Mouse (Mus musculus): ENCODE measurements around the gene Vstm4. TPM values are rescaled to one million over a fixed set of nuclear protein-coding genes. Genes with fewer than 3 reads are reported as not detected.

Gene Vstm4
- total RNA-seq, 2 experiments from 2014 or later = 4.5 to 5.0 TPM

DNA sequence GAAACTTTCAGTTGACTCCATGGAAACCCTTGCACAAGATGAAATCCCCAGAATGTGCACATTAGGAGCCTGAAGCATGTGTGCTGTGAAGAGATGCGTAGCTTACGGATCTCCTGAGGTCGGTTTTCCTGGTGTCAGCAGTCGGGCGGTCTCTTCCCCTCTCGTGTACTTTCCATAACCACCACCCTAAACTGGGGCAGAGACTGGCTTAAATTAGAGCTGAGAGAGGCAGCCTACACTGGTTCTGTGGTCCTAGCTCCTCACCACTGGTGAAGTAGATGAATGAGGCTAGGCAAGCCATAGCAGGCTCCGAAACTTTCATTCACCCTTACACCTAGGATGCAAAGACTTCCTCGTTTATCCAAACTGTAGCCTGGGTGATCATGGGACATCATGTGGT is 75.7 kb downstream of the Vstm4 start:
- DNase-seq = no peak
- intact Hi-C loops (cut with DNase I) = no loop called here

DNA sequence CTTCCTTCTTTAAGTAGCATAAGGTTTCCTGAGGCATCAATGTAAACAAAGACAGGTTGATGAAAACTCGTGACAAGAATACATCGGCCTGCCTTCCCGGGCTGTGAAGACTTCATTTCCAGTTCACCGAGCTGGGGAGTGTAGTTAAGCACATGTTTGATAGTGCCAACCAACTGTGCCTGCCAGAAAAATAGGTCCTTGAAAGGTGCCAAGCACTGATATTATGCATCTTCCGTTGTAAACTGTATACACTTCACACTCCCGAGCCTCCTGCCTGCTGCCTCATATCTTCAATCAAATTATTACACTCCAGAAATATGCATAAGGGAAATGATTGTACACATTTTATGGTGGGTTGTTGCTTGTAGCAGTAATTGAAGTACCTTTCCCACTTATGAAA is 77.5 kb downstream of the Vstm4 start:
- intact Hi-C loops (cut with DNase I) = no loop called here
- DNase-seq = no peak

DNA sequence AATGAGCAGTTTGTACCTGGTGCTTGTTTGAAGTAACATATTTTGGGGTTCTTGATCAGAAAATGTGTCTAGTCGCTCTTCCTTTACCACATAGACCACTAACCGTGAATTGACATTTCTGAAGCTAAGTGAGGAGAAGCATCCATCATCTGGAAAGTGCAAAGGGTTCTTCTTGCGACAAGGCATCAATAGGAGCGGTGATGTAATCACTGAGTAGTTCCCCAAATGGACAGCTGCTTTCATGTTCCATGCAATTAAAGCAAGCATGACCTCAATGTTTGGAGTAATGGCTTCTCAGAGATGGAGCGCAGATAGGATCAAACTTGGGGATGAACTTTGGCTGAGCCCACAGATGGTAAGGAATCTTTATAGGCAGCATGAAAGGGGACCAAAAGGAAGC is 82.7 kb downstream of the Vstm4 start:
- intact Hi-C loops (cut with DNase I) = no loop called here
- DNase-seq = no peak

DNA sequence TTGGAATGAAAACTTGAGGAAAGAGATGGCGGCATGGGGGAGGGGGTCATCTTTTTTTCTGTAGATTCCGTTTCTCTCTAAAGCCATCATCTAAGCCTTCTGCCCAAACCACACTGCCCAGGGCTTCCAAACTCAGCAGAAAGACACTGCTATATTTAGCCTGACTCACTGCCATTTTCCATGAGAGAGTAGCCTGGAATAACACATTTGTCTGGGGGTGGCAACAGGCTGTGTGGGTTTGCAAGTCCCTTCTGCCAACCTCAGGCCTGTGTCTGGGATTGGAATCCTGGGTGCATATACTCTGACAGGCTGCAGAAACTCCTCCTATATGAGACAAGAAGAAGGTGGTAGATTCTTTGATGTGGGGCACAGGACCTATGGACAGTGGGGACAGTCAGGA is 91.0 kb downstream of the Vstm4 start:
- DNase-seq = no peak
- intact Hi-C loops (cut with DNase I) = no loop called here

DNA sequence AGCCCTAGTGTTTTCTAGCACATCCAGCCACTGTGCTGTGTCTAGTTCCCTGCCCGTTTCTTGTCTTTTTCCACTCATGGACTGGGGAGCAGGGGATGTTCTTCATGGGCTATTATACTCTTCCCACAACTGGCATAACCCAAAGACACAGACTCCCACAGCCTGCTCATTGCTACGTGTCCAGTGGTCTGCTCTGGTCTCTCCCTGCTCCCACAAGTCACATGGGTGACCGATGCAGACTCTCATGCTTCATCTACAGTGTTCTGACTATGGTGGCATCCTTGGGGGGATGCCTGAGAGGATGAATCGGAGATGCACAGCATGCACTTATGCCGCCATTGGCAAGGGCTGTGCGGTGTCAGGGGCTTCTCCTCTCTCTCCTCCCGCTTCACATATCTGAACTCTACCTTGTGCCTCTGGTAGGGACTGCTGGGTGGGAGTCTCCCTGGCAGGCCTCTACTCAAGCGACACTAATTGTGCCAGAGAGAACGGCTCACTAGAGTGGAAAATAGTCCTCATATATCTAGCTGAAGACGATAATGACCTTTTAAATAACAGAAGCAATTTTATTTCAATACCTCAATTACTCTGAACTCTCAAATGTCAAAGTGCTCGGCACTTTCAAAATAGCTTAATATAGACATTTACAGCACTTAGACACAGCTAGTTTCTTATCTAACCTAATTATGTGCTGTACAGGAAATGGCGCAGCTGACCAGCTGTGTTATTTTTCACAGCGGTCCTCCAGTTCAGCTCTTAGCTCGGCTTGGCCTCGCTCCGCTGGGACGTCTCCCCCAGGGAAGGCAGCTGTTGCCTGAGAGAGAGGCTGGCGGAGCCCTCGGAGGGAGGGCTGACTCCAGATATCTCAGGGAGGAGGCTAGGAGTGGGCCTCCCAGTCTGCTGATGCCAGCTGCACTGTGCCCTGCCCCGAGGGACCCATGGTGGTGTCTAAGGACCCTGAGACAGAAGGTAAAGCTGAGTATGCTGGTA is 94.1 kb downstream of the Vstm4 start:
- DNase-seq = peak; percentile 31
- intact Hi-C loops (cut with DNase I) = no loop called here

GRCm38 (mm10) chr14:32956486-32956885 is 99.9 kb downstream of the Vstm4 start:
- intact Hi-C loops (cut with DNase I) = no loop called here

GRCm38 (mm10) chr14:32958671-32959070 is 102.1 kb downstream of the Vstm4 start:
- intact Hi-C loops (cut with DNase I) = no loop called here
- DNase-seq = no peak

More at GRCm38 (mm10) chr14:32956486-32956885, 99.9 kb downstream of the Vstm4 start:
- peak; percentile 62 for DNase-seq

- intact Hi-C loops (cut with DNase I) = loop anchor here (10.0 kb wide), 1 partner anchor 356 kb away; no protein-coding TSS in a partner anchor
Observed at GRCm38 (mm10) chr14:32960481-32960880, 103.9 kb downstream of the Vstm4 start.

DNA sequence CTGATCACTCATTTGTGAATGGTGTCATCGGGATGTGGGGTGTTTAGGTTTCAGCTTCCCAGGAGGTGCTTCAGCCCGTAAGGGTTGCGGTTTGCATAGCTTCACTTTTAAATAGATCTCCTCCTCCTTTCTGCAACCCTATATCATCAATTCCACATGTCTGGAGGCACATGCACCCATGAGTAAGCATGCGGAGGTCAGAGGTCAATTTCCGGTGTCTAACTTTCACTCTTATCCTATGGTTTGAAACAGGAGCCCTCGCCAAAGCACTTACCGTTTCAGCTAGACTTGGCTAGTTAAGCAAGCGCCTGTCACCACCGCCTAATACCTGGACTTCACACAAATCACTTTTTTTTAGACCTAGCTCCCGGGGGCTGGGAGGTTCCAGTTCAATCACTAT is 108.2 kb downstream of the Vstm4 start:
- DNase-seq = no peak
- intact Hi-C loops (cut with DNase I) = loop anchor here (10.0 kb wide), 1 partner anchor 360 kb away; no protein-coding TSS in a partner anchor

More at GRCm38 (mm10) chr14:32960481-32960880, 103.9 kb downstream of the Vstm4 start:
- peak; percentile 68 for DNase-seq

GRCm38 (mm10) chr14:32970700-32971099 is 114.1 kb downstream of the Vstm4 start:
- intact Hi-C loops (cut with DNase I) = no loop called here
- DNase-seq = no peak

- intact Hi-C loops (cut with DNase I) = no loop called here
- no peak for DNase-seq
Observed at GRCm38 (mm10) chr14:32984176-32984738, 127.7 kb downstream of the Vstm4 start.

- intact Hi-C loops (cut with DNase I) = no loop called here
- DNase-seq = no peak
Observed at GRCm38 (mm10) chr14:32986659-32987058, 130.1 kb downstream of the Vstm4 start.

Other genes with a start within 250 kb of the Vstm4 start
- gene 3425401B19Rik, start 171.5 kb upstream of the Vstm4 start, total RNA-seq (2021) = not detected
- gene Tmem273, start 70.8 kb upstream of the Vstm4 start, total RNA-seq (2021) = not detected
- not detected for gene Fam170b, start 22.8 kb upstream of the Vstm4 start, total RNA-seq (2021)
- gene Lrrc18, start 134.6 kb downstream of the Vstm4 start, total RNA-seq (2021) = under 1 TPM; 0.34 to 0.52 TPM

Data from left cerebral cortex, postnatal 4 days (tissue).